Mouse (Mus musculus) spleen, postnatal 4 days (tissue): ENCODE measurements around the gene Prph2.

ENCODE experiments used
- DNase-seq, 2 experiments: peaks; one replicate each; pipeline ENCODE4 v3.0.0; 2022; ENCODE audit warnings: low spot score in 2 of 2

The Prph2 gene

GRCm38 (mm10) chr17:46963186-46963585 is 52.9 kb downstream of the Prph2 start:
- DNase-seq = no peak

GRCm38 (mm10) chr17:46966892-46967291 is 56.6 kb downstream of the Prph2 start:
- DNase-seq = no peak

GRCm38 (mm10) chr17:46972603-46973002 is 62.3 kb downstream of the Prph2 start:
- DNase-seq = no peak
